Mouse (Mus musculus) adrenal gland, postnatal 10 days (tissue): ENCODE results near the gene Tex46. TPM values are rescaled to one million over a fixed set of nuclear protein-coding genes. Genes with fewer than 3 reads are reported as not detected.

Source experiments
- DNase-seq: peaks from one replicate; pipeline ENCODE4 v3.0.0; 2021; ENCODE audit warnings: mixed read lengths
- long read RNA-seq, 2 experiments: library from polyadenylated mRNA; stranded (forward); transcript quantifications; one replicate each; pipeline ENCODE4 v2.0.0; 2021
- total RNA-seq, 2 experiments: library from RNA; stranded (reverse); gene quantifications; 2 replicates each; pipeline ENCODE4 v1.2.3; 2021

Tex46 gene
- total RNA-seq = not detected
- long read RNA-seq, experiment 1 = 0 reads
- long read RNA-seq, experiment 2 = 0 reads

DNA sequence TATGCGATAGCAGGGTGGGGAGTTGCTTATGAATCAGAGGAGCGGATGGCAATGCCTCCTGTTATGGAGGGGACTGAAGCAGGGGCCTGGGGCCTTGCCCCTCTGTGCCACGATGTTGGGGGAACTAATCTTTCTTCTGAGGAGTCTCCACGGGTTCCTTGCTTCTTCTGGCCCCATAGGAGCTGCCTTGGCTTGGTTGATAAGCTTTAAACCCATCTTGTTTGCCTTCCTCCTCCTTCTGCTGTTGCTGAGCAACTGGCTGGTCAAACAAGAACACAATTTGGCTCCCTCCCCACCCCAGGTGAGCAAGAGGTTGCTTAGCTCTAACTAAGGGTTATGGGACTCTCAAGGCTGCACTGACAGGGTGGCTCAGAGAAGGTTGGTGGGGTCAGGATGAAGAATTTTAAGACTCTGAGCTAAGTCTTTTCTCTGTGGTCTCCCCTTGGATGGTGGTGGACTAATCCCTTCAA lies at the start of gene Tex46:
TSS of gene Tex46 (plus strand) at position 51 of the 470 bp plus-strand sequence.
- no peak for DNase-seq

DNA sequence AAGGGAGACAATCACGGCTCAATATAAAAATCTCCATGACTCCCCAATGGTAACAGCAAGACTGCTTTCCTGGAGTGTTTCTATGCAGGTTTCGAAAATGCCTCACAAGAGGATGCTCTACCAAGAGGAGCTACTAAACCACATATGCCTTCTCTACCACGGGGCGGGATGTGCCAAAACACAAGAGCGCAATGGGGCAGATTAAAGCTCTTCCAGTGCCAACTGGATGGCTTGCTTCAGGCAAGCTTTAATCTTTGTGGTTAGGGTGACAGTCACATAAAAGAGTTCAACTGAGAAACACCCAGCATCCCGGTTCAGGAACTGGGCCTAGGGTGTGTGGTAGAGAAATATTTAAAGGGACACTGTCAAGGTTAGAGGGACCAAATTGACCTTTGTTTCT lies 47.5 kb upstream of the Tex46 start:
- DNase-seq = no peak

GRCm38 (mm10) chr4:136568629-136569028 lies 41.6 kb upstream of the Tex46 start:
- peak; percentile 64 for DNase-seq

DNA sequence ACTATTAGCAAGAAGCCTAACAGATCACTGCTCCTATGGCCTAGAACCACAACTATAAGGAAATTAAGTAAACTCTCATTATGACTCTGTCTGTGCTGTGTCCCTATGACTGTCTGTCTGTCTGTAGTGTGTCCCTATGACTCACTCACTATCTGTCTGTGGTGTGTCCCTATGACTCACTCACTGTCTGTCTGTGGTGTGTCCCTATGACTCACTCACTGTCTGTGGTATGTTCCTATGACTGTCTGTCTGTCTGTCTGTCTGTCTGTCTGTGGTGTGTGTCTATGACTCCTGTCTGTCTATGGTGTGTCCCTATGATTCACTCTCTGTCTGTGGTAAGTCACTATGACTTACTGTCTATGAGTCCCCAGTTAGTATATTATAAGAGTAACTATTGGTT lies 40.2 kb upstream of the Tex46 start:
- no peak for DNase-seq

DNA sequence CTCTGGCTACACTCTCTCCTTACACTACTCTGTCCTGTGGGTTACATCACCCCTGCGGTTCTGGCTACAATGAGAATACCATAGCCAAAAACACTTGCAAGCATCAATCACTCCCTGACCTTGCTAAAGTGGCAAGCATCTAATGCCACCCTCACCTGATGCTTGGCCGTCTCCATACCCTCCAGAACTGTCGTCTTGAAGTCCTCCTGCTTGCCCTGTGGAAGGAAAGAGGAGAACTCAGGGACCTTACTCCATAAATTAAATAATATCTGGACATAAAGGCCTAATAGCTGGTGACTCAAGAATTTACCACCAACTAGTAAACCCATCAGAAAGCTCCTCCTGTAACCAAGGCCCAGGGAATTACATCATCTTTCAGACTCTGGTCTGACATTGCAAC lies 28.4 kb upstream of the Tex46 start:
- no peak for DNase-seq

GRCm38 (mm10) chr4:136587221-136587827 lies 22.9 kb upstream of the Tex46 start:
- DNase-seq = no peak

DNA sequence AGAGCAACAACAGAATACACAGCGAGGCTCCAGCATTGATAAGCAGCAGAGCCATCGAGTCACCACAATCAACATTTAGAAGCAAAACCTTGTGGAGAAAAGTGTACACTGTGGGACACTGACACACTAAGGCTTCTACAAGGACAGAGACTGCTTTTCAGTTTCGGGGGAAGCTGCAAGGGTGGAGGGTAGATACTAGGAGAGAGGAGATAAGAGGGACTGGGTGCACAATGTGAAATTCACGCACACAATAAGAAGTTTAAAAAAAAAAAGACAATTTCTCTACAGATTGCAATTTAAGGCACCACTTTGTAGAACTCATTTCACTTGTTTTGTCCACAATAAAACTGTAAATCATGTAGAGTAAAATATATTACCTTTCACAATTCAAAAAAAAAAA lies 22.2 kb upstream of the Tex46 start:
- DNase-seq = no peak

DNA sequence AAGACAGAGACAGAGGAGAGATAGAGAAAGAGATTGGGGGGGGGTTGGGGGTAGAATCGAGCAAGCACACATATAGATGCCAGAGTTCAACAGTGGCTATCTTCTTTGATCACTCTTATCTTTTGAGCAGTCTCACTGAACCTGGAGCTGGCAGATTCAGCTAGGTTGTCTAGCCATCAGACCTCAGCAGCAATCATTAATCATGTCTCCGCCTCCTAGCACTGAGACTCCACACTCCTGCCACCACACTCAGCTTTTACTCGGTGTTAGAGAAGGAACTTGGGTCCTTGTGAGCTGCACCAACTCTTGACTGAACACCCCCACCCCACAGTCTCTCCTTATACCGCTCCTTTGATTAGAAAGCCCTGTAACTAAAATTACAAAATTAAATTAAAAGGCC lies 18.1 kb upstream of the Tex46 start:
- DNase-seq = no peak

- DNase-seq = no peak
Measured at GRCm38 (mm10) chr4:136594006-136594405, 16.2 kb upstream of the Tex46 start.

GRCm38 (mm10) chr4:136595221-136595620 lies 15.0 kb upstream of the Tex46 start:
- DNase-seq = no peak

- DNase-seq = no peak
Measured at GRCm38 (mm10) chr4:136598268-136598876, 11.9 kb upstream of the Tex46 start.

DNA sequence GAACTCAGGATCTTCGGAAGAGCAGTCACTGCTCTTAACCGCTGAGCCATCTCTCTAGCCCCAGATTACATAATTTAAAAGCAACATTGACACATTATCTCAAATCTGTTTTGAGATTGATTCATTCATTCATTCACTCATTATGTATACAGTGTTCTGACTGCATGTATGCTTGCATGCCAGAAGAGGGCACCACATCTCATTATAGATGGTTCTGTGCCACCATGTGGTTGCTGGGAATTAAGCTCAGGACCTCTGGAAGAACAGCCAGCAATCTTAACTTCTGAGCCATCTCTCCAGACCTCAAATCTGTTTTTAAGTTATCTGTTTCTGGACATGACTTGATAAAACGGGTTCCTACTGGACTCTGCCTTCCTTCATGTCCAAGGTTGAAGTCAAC lies 10.4 kb upstream of the Tex46 start:
- no peak for DNase-seq

GRCm38 (mm10) chr4:136600536-136600935 lies 9.7 kb upstream of the Tex46 start:
- DNase-seq = no peak

- DNase-seq = peak; percentile 77
Measured at GRCm38 (mm10) chr4:136601476-136601875, 8.8 kb upstream of the Tex46 start.

- DNase-seq = peak; percentile 63
Measured at GRCm38 (mm10) chr4:136602018-136602554, 8.2 kb upstream of the Tex46 start.

- DNase-seq = peak; percentile 98
Measured at GRCm38 (mm10) chr4:136602568-136602967, 7.7 kb upstream of the Tex46 start, which contains the start of gene Kdm1a. Gene Kdm1a (minus strand): TSS chr4:136602723.

GRCm38 (mm10) chr4:136605756-136606485 lies 4.3 kb upstream of the Tex46 start:
- DNase-seq = no peak

- no peak for DNase-seq
Measured at GRCm38 (mm10) chr4:136613657-136614056, 3.4 kb downstream of the Tex46 start.

GRCm38 (mm10) chr4:136621336-136621735 lies 11.1 kb downstream of the Tex46 start:
- DNase-seq = peak; percentile 61

- no peak for DNase-seq
Measured at GRCm38 (mm10) chr4:136621956-136622355, 11.7 kb downstream of the Tex46 start.

DNA sequence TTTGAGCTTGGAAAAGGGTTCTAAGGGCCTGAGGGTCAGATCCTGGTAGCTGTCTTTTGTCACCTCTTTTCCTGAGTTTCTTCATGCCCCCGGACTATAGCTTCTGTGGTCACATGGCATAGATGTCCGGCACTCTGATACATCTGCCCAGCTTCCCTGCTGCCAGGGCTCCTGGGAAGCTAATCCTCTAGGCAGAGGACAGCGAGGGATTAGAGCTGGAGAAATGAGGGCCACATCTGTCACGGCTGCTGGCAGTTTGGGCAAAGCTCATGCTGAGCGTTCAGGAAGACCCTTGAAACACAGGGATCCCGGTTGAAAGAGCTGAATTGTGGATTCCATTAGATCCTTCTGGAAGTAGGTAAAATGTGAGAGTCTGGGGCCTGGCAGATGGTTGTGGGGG lies 12.2 kb downstream of the Tex46 start, which contains the start of gene Lactbl1:
TSS of gene Lactbl1 (plus strand) at position 234 of the 400 bp plus-strand sequence.
- no peak for DNase-seq

DNA sequence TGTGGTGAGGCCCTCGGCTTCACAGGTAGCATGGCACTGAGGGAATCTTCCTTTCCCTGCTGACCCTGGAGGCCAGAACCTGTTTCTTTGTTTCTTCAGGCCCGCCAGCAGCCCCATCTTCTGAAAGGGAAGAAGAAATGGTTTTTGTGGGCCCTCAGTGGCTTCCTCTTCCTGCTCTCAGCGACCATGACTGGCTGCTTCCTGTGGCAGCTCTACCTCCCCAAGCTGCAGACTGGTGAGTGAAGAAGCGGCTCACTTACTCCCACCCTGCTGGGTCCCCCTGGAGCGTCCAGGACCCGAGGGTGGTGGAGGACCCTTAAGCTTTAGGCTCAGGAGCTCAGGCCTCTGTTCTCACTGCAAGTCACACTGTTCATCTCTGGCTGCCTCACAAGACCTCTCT lies 16.4 kb downstream of the Tex46 start:
- no peak for DNase-seq
